Mouse (Mus musculus) heart, adult 8-10 months (tissue): ENCODE results near the gene Pole2. TPM values are rescaled to one million over a fixed set of nuclear protein-coding genes. Genes with fewer than 3 reads are reported as not detected.

Source experiments
- DNase-seq: peaks from one replicate; pipeline ENCODE4 v3.0.0; 2022; ENCODE audit warnings: low spot score
- total RNA-seq, 4 experiments: library from RNA; stranded (reverse); gene quantifications; 2 replicates each; pipeline ENCODE4 v1.2.4; 2022

Pole2 gene
- total RNA-seq, 4 experiments from 2014 or later, result 0.17 to 0.65 (median 0.35) TPM

DNA sequence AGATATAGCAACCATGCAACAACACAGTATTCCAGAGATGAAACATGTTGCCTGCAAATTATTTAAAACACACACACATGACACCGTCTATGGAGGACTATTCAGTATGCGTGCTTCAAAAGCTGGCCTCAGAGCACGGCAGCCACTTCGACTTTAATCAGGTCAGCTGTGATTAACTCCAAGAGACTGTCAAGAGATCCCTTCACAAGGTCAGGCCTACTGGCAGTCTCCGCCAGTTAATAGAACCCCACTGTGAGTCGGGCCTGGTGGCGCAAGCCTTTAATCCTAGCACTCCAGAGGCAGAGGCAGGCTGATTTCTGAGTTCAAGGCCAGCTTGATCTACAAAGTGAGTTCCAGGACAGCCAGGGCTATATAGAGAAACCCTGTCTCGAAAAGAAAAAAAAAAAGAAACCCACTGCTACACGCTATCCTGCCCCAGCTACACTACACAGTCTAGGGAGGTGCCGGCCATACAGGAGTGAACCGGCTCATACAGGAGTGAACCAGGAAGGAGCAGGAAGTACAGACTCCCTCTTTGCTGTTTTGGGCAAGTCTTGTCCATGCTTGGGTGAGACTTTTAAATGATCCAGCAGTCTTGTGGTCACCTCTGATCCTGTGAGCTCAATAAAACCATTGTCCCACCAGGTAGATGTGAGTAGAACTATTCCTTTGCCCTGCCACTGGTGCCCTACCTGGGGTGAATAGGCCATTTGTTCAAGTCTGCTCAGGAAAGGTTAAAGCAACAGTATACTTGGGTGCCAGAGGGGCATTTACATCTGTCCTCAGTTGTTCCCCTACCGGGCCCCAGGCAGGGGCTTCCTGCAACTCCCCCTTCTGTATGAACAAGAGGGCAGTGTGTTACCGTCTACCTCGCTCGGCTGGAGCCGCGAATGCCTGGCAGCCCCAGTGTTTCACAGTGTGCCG, 17.7 kb downstream of the Pole2 start:
- DNase-seq, result no peak

DNA sequence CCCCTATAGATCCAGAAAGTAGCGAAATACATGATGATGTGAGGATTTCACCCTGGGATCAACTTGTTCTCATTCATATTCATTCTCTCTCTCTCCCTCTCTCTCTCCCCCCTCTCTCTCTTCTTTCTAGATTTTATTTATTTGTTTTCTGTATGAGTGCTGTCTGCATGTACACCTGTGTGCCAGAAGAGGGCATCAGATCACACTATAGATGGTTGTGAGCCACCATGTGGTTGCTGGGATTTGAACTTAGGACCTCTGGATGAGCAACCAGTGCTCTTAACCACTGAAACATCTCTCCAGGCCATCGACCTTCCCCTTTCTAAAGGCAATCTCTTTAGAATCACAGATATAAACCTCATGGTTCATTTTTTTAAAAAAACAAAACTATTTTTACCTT, 19.5 kb downstream of the Pole2 start:
- no peak for DNase-seq

DNA sequence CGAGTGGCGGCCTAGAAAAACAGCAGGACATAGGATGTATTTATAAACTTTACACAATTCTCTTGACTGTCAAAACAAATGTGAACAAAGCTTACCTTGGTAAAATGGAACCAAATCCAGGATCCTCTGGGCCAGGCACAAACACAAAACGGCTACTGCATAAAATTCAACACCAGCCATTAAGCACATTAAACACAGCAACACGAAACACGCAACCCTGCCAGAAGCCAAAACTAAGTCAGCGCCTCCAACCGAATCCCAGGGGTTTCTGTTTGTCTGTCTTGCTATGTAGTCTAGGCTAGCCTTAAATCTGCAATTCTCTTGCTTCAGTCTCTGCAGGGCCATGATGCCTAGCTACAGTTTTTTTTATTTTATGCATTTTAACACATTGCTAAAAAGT, 20.1 kb downstream of the Pole2 start:
- DNase-seq, result no peak

DNA sequence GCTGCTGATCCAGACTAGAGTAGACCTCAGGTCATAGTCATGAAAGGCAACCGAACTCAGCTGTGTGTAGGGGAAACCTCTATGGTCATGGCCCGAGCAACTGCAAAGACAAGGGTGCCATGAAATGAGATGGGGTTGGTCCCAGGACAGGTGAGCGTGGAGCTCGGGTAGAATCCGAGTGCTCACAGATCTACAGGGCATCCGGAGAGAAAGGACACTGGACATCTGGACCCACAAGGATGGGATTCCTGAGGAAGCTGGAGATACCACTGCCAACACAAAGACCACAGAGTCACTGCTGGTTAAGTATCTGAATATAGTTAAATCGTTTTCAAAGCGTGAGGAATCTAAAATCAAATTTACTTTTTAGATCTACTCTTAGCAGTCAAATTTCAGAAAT, 20.6 kb downstream of the Pole2 start:
- no peak for DNase-seq

DNA sequence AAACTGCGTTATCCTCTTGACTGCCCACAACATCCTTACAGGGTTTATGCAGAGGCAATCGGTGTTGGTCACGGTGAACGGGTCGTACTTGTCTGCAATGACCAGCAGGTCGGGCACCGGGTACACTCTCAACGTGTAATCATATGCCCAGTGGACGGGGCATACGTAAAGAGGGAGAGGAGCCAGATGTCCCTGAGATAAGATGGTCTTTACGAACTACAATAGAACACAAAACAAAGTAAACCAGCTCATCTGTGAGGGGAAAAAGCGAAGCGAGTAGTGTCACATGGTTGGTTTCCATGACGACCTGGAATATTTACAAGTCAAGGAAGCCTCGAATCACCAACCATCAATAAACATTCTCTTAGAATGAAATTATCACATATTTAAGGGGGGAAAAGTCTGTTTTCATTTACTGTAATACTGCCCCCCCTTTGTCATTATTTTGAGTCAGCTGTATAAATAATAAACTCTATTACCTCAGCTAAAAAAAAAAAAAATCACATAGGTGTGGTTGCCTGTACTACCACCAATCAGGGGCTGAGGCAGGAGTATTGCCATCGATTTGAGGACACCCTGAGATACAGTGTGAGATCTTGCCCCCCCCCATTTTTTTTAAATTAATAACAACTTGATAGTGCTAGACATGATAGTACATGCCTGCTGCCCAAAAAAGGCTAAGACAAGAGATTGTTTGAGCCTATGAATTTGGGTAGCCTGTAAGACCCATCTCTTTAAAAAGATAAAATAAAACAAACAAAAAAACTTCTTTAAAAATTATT, 23.8 kb downstream of the Pole2 start, which contains the start of gene Gm49384:
Gm49384 (minus strand) TSS at position 216 of the 782 bp plus-strand sequence.
- DNase-seq, result no peak

DNA sequence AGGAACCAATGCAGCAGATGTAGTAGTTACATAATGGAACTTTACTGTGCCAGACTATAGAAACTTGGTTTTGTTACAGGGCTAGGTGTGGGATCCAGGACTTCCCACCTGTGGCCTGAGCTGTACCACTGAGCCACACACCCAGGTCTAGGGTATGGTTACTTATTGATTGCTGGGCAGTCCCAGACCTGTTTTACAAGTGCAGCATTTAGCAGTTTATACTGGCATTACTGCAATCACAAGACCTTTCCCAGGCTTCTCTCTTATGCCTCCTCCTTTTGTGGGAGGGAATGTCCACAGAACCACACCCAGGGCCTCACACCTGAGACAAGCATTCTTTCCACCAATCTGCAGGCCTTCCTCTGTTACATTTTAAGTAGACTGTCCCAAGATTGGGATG, 29.0 kb downstream of the Pole2 start:
- no peak for DNase-seq

DNA sequence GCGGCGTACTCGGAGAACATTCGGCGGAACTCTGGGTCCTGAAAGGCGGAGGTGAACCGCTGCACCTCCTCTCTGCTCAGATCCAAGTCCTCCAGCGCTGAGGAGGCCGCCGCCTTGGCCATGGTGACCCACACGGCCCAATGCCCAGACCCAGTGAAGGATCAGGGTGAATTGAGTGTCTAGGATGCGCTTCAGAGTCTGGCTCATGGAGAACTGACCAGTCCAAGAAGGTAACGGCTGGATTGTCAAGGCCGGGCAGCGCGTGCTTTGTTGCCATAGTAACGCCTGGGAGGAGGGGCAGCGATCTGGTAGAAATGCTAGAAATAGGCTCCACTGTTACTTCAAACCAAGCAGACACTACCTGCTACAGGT, 29.8 kb downstream of the Pole2 start, which contains the start of gene Dnaaf2:
Dnaaf2 (minus strand) TSS at position 266 of the 372 bp plus-strand sequence.
- DNase-seq, result peak; percentile 41

DNA sequence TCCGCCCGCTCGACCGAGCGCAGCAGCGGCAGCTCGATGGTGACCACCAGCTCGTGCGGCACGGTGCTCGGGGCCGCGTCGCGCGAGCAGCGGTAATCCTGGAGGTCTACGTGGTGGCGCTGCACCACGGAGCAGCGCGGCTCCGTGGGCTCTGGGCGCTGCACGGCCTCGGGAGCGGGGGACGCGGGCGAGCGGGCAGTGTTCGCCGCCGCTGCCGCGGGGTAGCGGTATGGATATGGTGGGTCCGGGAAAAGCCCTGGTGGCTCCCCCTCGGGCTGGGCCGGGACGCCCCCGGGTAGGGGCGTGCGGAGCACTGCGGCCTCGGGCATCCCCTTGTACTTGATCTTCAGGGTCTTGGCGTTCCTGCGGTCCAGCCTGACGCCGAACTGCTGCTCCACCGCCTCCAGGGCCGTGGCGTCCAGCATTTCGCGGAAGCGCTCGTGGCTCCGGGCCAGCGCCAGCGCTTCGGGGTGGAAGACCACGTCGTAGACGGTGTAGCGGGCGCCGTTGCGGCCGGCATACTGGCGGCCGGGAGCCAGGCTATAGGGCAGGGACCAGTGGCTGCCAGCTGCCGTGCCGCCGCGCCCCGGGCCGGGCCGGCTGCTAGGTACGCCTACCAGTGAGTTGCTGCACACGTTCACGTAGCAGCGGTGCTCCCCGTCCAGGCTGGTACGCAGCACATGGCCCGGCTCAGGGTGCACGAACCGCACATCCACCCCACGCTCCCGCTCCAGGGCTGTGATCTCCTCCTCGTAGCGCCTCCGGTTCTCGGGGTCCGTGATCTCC, 30.4 kb downstream of the Pole2 start:
- DNase-seq, result peak; percentile 50

DNA sequence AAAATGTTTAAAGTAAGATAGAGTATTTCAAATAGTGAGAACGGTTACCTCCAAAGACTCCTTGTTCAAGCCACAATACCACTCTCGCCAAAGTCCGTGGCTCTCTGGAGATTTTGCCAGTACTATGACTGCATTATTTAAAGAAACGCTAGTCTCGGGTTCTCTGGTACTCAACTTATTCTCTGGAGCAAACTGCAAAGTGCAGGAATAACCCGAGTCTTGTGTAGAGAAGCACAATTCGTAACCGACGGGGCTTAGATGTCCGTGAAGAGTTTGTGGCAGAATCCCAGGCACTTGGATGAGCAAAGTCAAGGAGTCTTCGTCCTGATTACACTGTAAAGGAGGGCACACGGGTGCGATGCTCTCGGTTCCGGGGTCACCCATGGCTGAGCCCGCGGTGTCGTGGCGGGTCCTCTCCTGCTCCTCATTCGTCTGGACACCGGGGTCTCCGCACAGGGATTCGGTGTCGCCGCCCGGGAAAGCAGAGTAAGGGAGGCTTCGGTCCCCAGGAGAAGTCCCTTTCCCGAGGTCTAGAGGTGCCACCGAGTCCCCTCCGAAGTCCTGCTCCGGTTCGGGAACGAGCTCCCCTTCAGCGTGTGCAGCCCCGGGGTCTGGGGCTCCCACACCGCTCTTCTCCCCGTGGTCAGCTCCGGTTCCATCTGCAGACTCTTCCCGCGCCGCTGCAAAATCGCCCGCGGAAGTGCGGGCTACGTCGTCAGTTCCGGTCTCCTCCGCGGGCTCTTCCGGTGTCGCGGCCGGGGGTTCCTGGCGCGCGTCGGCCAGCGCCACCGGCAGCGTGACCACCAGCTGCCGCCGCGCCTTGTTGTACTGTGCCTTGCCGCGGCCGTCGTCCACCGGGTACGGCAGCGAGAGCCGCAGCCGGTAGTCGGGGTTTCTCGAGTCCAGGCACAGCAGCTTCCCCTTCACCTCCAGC, 31.3 kb downstream of the Pole2 start, which contains the start of gene Gm49383:
Gm49383 (minus strand) TSS at position 661 of the 934 bp plus-strand sequence.
- peak; percentile 60 for DNase-seq

DNA sequence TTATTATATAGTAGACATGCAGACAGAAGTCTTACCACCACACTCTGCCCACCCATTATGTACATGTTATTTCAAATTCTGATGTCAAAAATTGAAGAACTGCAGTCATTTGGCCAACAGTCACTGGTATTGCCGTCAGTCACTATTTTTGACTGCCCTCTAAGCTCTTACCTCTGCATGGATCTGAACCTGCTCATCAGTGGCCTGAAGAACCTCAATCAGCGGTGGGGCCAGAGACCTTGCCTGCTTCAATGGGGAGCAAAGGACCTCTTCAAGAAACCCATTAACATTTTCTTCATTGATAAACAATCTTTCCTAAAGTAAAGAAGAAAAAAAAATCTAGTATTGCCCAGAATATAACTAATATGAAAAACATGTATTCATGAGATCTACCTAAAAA, 35.4 kb downstream of the Pole2 start:
- DNase-seq, result no peak

DNA sequence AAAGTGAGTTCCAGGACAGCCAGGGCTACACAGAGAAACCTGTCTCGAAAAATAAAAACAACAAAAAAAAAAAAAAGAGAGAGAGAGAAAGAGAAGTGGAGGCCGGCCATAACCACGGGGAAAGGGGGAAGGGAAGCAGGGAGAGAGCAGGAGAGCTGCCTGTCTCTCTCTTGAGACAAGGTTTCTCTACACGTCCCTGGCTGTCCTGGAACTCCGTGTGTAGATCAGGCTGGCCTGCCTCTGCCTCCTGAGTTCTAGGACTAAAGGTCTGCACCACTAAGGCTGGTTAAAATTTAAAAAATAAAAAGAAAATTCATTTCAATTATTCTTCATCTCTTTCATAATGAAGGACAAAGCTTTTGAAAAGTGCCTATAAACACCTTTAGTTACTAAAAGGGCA, 36.6 kb downstream of the Pole2 start:
- DNase-seq, result no peak

DNA sequence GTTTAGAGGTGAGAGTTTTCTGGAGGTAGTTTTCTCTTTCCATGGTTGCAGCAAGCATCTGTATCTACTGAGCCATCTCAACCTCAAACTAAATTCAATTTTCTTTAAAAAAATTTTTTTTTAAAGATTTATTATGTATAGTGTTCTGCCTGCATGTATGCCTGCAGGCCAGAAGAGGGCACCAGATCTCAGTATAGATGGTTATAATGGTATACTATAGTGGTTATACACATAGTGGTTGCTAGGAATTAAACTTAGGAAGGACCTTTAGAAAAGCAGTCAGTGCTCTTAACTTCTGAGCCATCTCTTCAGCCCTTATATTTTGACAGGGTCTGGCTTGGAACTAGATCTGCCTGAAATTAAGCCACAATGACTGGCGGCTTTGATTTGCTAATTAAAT, 37.5 kb downstream of the Pole2 start:
- no peak for DNase-seq

DNA sequence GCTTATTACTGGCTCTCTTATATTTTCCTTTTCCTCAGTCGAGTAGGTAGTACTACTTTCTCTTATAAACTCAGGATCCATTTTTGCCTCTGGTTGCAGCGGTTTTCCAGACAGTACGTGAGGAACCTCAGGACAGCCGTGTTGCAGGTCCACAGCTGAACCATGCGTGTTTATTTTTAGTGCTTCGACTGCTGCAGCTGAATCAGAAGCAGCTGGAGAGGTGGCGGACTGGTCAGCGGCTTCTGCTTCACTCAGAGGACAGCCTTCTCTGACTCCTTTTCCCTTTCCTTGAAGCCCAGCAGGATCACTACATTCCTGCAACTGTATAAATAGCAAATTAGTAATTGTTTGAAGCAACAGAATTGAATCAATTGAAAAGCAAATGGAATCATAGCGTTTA, 37.9 kb downstream of the Pole2 start:
- no peak for DNase-seq

DNA sequence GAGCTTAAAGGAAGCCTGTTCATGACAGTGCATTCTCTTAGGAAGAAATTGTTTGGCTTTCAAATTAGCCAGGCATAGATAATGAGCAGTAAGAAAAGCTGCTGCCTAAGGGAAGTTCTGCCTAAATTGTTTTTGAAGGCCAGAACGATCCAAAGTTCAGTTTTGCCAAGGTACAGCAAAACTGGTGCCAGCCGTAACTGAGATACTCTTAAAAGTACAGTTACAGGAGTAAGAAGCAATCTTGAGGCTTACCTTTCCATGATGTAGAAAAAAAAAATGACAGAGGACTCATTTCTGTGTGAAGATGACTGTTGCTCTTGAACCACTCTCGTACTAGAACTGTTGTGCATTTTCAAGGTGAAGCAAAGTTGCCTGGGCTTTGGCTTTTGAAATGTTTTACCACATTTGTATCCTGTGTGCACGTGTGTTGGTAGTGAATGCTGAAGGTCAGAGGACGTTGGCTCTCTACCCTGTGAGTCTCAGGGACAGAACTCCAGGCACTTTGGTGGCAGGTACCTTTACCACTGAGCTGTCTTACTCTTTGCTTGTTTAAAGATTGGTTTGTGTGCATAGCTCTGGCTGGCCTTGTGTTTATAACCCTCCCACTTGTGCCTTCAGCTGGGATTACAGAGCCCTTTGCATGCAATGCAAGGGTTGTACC, 41.1 kb downstream of the Pole2 start:
- no peak for DNase-seq

DNA sequence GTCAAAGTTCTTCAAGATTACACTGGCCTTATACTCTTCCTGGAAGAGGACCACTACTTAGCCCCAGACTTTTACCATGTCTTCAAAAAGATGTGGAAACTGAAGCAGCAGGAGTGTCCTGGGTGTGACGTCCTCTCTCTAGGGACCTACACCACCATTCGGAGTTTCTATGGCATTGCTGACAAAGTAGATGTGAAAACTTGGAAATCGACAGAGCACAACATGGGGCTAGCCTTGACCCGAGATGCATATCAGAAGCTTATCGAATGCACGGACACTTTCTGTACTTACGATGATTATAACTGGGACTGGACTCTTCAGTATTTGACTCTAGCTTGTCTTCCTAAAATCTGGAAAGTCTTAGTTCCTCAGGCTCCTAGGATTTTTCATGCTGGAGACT, 42.6 kb downstream of the Pole2 start:
- DNase-seq, result no peak

DNA sequence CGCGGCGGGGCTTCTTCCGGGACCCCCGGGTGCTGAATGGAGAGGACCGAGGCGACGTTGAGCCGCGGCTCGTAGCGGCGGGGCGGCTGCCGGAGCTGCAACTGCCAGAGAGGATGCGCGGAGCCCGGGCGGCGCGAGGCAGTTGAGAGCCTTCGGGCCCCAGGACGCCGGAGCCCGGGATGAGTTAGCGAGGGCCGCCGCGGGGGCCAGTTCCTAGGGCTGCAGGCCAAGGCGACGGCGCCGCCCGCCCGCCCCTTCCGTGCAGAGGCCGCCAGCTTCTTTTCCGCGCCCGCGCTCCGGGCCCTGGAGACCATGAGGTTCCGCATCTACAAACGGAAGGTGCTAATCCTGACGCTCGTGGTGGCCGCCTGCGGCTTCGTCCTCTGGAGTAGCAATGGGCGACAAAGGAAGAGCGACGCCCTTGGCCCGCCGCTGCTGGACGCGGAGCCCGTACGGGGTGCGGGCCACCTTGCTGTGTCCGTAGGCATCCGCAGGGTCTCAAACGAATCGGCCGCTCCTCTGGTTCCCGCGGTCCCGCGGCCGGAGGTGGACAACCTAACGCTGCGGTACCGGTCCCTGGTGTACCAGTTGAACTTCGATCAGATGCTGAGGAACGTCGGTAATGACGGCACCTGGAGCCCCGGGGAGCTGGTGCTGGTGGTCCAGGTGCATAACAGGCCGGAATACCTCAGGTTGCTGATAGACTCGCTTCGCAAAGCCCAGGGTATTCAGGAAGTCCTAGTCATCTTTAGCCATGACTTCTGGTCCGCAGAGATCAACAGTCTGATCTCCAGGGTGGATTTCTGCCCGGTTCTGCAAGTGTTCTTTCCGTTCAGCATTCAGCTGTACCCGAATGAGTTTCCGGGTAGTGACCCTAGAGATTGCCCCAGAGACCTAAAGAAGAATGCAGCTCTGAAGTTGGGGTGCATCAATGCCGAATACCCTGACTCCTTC, 43.4 kb downstream of the Pole2 start:
- peak; percentile 50 for DNase-seq

DNA sequence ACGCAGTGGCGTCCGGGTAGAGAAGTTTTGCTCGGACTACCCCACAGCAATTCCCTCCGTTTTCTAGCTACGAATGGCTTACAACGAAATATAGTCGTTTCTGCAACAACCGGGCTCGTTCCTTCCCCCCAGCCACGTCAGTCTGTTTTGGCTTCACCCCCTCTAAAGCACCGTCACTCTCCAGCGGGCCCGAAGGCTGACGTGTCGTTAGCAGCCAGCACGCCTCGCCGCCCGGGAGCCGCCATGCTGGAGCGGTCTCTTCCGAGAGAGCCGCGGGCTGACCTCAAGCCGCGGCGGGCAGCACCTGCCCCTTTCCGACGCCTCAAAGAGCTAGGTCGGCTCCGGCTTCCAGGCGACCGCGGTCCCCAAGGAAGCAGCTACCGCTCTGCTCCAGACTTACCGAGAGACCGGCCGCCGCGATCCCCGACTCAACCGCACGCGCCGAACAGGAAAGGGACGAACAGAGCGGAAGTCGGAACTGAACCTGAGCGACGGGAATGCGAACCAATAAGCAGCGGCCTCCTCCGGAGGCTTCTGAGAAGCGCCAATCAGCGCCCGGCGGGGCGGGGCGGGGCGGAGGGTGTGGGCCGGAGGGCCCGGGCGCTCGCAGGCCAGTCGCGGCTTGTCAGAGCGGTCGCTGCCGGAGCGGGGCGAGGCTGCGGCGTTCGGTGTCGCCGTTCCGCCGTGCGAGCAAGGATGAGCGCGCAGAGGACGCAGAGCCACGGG, 44.2 kb downstream of the Pole2 start, which contains the start of the genes Rpl36al and Mgat2:
Rpl36al (minus strand) TSS at position 501 of the 726 bp plus-strand sequence.
Mgat2 (plus strand) TSS at position 575 of the 726 bp plus-strand sequence.
- DNase-seq, result peak; percentile 97

DNA sequence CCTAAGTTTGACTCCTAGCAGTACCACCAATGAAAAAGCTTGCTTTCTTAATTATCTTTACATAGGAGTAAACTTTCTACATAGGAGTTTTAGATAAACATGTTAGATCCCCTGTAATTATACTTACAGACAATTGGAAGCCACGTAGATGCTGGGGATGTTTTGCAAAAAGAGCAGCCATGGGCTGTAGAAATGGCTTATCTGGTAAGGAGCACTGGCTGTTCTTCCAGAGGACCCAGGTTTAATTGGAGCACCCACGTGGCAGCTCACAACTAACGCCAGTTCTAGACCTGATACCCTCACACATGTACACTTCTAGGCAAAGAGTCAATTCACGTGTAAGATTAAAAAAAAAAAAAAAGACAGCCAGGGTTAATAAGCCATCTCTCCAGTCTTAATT, 46.2 kb downstream of the Pole2 start:
- no peak for DNase-seq
